Mouse (Mus musculus) hindbrain, embryonic 12.5 days (tissue): ENCODE data around the gene Scube1. TPM values are rescaled to one million over a fixed set of nuclear protein-coding genes. Genes with fewer than 3 reads are reported as not detected.
A peak's percentile ranks its signal among the peaks of the same experiment; 100 is the strongest.

Source experiments
- ATAC-seq: fragments of 200-750 bp; cut with Nextera tagmentation; 2 replicates; pipeline ENCODE4 v1.8.0; 2017; ENCODE audit warnings: moderate TSS enrichment; ENCODE audit not compliant: low FRiP score
- H3K27ac ChIP-seq: fragments of 300-500 bp; sonication (generic); 2 replicates; pipeline ENCODE4 v1.5.1; 2016; ENCODE audit warnings: mild to moderate bottlenecking
- H3K27me3 ChIP-seq: fragments of 300-500 bp; sonication (generic); 2 replicates; pipeline ENCODE4 v1.6.1; 2016; ENCODE audit warnings: mild to moderate bottlenecking
- H3K36me3 ChIP-seq: fragments of 300-500 bp; sonication (generic); 2 replicates; pipeline ENCODE4 v1.6.1; 2016; ENCODE audit warnings: mild to moderate bottlenecking
- H3K4me1 ChIP-seq: fragments of 300-500 bp; sonication (generic); 2 replicates; pipeline ENCODE4 v1.6.1; 2016
- H3K4me2 ChIP-seq: fragments of 300-500 bp; sonication (generic); replicated peaks from 2 replicates; pipeline ENCODE4 v1.6.1; 2016; ENCODE audit warnings: mild to moderate bottlenecking
- H3K4me3 ChIP-seq: fragments of 300-500 bp; sonication (generic); 2 replicates; pipeline ENCODE4 v1.5.1; 2016; ENCODE audit warnings: mild to moderate bottlenecking
- H3K9ac ChIP-seq: fragments of 300-500 bp; sonication (generic); 2 replicates; pipeline ENCODE4 v1.6.1; 2016; ENCODE audit warnings: mild to moderate bottlenecking, moderate library complexity
- H3K9me3 ChIP-seq: fragments of 300-500 bp; sonication (generic); replicated peaks from 2 replicates; pipeline ENCODE4 v1.6.1; 2016; ENCODE audit warnings: mild to moderate bottlenecking
- WGBS: fragments of 180-500 bp; shearing (Covaris S2); methylation state at CpG from one replicate; pipeline ENCODE4 v1.1.7; 2016; 5-methylcytosine and 5-hydroxymethylcytosine counted together
- polyA plus RNA-seq: library from polyadenylated mRNA; unstranded; fragments of >200 nt; fragmentation: Nextera tagmentation; extraction: Ambion mirVana; gene quantifications from 2 replicates; pipeline ENCODE4 v1.2.1, GENCODE M21; 2016

The Scube1 gene
- polyA plus RNA-seq, 1 experiment from 2014 or later = 32.4 TPM

DNA sequence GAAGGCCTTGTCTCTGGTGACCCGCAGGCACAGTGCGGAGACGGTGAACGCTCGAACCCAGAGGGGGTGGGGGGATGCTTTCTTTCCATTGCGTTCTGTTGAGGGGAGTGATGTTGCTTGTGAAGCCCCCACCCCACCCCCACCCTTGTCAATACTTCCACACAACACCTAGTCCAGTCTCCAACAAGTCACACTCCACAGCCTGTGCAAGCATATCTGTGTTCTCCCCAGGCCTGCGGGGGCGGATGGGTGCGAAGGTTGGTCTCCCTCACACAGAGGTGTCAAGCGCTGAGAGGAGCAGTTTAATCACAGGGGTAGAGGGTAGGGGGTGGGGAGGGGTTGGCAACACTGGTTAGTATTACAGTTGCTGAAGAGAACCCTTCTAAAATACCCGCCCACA, 118.6 kb downstream of the Scube1 start:
- no peak overlapping the region for H3K4me2 ChIP-seq
- no peak overlapping the region for H3K27ac ChIP-seq
- no peak overlapping the region for H3K9ac ChIP-seq
- peaks cover 3% of the 10 kb centered on the region; the same call in 1 of the 2 replicates for H3K4me1 ChIP-seq
- no peak overlapping the region for H3K4me3 ChIP-seq
- ATAC-seq = no peak
- no peaks in the 10 kb centered on the region for H3K9me3 ChIP-seq
- H3K36me3 ChIP-seq = peaks cover 10% of the 10 kb centered on the region; the same call in 1 of the 2 replicates
- no peaks in the 10 kb centered on the region for H3K27me3 ChIP-seq
- 91% methylated on average over 11 of the region's 11 CpGs for WGBS

DNA sequence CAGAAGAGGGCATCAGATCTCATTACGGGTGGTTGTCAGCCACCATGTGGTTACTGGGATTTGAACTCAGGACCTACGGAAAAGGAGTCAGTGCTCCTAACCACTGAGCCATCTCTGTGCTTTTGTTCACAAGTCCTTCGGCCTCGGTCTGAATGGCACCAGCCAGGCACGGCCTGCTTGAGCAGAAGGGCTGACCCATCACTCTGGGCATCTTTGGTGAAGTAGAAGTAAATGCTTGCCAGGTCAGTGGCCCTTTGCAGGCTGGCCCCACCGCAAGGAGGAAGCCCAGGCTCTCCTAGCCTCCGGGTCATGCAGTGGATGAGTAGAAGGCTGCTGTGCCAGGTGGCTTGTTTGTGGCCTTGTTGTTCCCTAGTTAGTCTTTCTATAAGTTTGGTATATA, 121.4 kb downstream of the Scube1 start:
- H3K4me2 ChIP-seq = no peak overlapping the region
- no peaks in the 10 kb centered on the region for H3K36me3 ChIP-seq
- H3K27ac ChIP-seq = no peak overlapping the region
- no peaks in the 10 kb centered on the region for H3K9me3 ChIP-seq
- no peak overlapping the region for H3K9ac ChIP-seq
- H3K4me3 ChIP-seq = no peak overlapping the region
- H3K4me1 ChIP-seq = peaks cover 3% of the 10 kb centered on the region; the same call in 1 of the 2 replicates
- 94% methylated on average over 7 of the region's 7 CpGs for WGBS
- ATAC-seq = no peak
- H3K27me3 ChIP-seq = no peaks in the 10 kb centered on the region

- 95% methylated on average over 1 of the region's 1 CpGs for WGBS
- H3K9me3 ChIP-seq = no peaks in the 10 kb centered on the region
- H3K4me2 ChIP-seq = no peak overlapping the region
- no peak overlapping the region for H3K27ac ChIP-seq
- peaks cover 3% of the 10 kb centered on the region; the same call in 1 of the 2 replicates for H3K4me1 ChIP-seq
- no peaks in the 10 kb centered on the region for H3K36me3 ChIP-seq
- no peak overlapping the region for H3K4me3 ChIP-seq
- no peak overlapping the region for H3K9ac ChIP-seq
- no peaks in the 10 kb centered on the region for H3K27me3 ChIP-seq
- no peak for ATAC-seq
Observed at GRCm38 (mm10) chr15:83603046-83603396, 121.8 kb downstream of the Scube1 start.

GRCm38 (mm10) chr15:83602372-83603045, 122.3 kb downstream of the Scube1 start:
- ATAC-seq = no peak
- Histone ChIP-seq H3K4me3 (no peak overlapping the region), H3K4me1 (peaks cover 3% of the 10 kb centered on the region; the same call in 1 of the 2 replicates), H3K4me2 (no peak overlapping the region), H3K36me3 (no peaks in the 10 kb centered on the region), H3K9me3 (no peaks in the 10 kb centered on the region), H3K27ac (no peak overlapping the region), H3K27me3 (no peaks in the 10 kb centered on the region), H3K9ac (no peak overlapping the region)
- WGBS = 87% methylated on average over 13 of the region's 13 CpGs

DNA sequence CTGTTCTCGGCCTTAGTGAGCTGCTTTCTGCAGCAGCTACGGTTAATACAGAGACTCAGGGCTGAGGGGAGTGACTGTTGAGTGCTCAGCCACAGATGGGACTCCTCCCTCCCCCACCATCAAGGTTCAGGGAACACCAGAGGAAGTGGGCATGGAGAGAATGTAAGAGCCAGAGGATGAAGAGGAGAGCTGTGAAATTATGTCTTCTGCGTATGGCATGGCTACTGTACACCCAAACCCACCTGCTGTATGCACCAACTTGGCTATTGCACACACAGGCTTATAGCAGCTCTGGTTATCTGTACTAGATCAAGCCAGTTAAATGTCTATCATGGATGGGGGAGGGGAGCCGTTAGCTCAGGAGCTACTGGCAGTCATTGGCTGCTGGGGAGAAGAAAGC, 123.6 kb downstream of the Scube1 start:
- Histone ChIP-seq H3K9ac (no peak overlapping the region), H3K27me3 (no peaks in the 10 kb centered on the region), H3K36me3 (no peaks in the 10 kb centered on the region), H3K27ac (no peak overlapping the region), H3K9me3 (no peaks in the 10 kb centered on the region), H3K4me3 (no peak overlapping the region), H3K4me2 (no peak overlapping the region), H3K4me1 (peaks cover 3% of the 10 kb centered on the region; the same call in 1 of the 2 replicates)
- ATAC-seq = no peak
- 75% methylated on average over 4 of the region's 4 CpGs for WGBS

DNA sequence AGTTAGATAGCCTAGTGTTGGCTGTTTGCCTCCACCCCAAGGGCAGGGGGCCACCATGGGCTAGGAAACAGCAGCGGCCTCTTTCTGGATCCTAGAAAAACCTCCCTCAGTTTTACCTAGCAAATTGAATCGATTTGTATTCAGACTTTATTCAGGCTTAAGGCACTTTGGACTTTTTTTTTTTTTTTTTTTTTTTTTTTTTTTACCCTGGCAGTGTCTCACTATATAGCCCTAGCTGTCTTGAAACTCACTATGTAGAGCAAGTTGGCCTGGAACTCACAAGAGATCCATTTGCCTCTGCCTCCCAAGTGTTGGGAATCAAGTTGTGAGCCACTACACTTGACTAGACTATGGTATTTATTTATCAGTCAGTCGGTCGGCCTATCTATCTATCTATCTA, 128.0 kb downstream of the Scube1 start:
- Histone ChIP-seq H3K27ac (no peak overlapping the region), H3K27me3 (no peaks in the 10 kb centered on the region), H3K4me1 (peaks cover 17% of the 10 kb centered on the region), H3K36me3 (no peaks in the 10 kb centered on the region), H3K4me3 (no peak overlapping the region), H3K4me2 (no peak overlapping the region), H3K9ac (no peak overlapping the region), H3K9me3 (no peaks in the 10 kb centered on the region)
- 88% methylated on average over 4 of the region's 4 CpGs for WGBS
- ATAC-seq = no peak

GRCm38 (mm10) chr15:83595364-83595711, 129.5 kb downstream of the Scube1 start:
- Histone ChIP-seq H3K4me3 (peak overlapping the region; percentile 89), H3K4me2 (peak overlapping the region; percentile 82), H3K27ac (peak overlapping the region; percentile 81), H3K36me3 (0 out of 2 replicates have a peak, but pooled peaks cover 5% of the 10 kb centered on the region), H3K4me1 (peaks cover 17% of the 10 kb centered on the region), H3K9ac (peak overlapping the region; percentile 87; the same call in 1 of the 2 replicates), H3K27me3 (no peaks in the 10 kb centered on the region), H3K9me3 (no peaks in the 10 kb centered on the region)
- peak; percentile 27; the same call in 1 of the 2 replicates for ATAC-seq
- WGBS = 36% methylated on average over 7 of the region's 7 CpGs

- H3K27ac ChIP-seq = peak within 1 kb of the TSS; percentile 81
Observed at GRCm38 (mm10) chr15:83594513-83595363, 130.1 kb downstream of the Scube1 start, which contains the start of gene Ttll12. Ttll12 (minus strand) TSS chr15:83595157.

DNA sequence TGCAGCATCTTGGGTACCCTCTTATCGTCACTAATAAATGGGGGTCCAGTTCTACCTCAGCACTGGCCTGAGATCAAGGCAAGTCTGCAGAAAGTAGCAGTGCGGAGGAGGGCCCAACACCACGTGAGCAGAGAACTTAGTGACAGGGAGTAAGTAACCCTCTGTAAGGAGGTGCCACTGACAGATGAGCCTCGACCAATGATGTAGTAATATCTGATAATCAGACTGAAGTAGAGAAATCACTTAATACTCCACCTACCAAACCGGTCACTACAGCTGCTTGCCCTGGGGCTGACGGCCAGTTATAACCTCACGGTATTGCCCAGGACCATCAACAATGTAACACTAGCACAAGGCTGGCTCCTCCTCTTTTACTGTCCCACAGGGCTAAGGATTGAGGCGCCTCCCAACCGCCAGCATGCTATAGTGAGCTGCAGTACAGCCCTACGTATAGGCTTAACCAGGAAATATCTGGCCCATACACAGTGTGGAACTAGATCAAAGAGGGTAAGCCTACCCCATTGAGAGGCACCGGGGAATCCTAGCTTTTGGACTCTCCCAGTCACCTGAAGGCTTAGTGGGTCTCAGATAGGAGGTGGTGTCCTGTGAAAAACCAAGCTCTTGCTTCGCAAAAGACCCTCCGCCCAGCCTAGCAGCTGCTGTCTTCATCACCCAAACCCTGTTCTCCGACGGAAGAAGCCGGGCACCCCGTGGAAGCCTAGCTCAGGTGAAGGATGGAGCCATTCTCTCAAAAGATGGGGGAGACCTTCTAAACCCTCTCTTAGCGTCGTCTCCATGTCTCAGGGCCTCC, 130.9 kb downstream of the Scube1 start:
- Histone ChIP-seq H3K4me2 (peak overlapping the region; percentile 82), H3K9me3 (no peaks in the 10 kb centered on the region), H3K4me3 (peak overlapping the region; percentile 89), H3K9ac (peak overlapping the region; percentile 87), H3K27me3 (no peaks in the 10 kb centered on the region), H3K36me3 (peaks cover 10% of the 10 kb centered on the region; the same call in 1 of the 2 replicates), H3K27ac (no peak overlapping the region), H3K4me1 (peaks cover 17% of the 10 kb centered on the region)
- WGBS = 11% methylated on average over 19 of the region's 19 CpGs
- peak; percentile 35 for ATAC-seq

More at GRCm38 (mm10) chr15:83594513-83595363, 130.1 kb downstream of the Scube1 start, which contains the start of gene Ttll12:
- Histone ChIP-seq H3K9me3 (no peaks in the 10 kb centered on the region), H3K9ac (peak within 1 kb of the TSS; percentile 87), H3K27me3 (no peaks in the 10 kb centered on the region), H3K36me3 (0 out of 2 replicates have a peak, but pooled peaks cover 10% of the 10 kb centered on the region), H3K4me1 (peaks cover 17% of the 10 kb centered on the region), H3K4me3 (peak within 1 kb of the TSS; percentile 89), H3K4me2 (peak within 1 kb of the TSS; percentile 82)
- WGBS = under 1% methylated on average over 68 of the region's 68 CpGs
- ATAC-seq = peak; percentile 93

GRCm38 (mm10) chr15:83593189-83593585, 131.6 kb downstream of the Scube1 start:
- no peak overlapping the region for H3K4me3 ChIP-seq
- peak overlapping the region; percentile 87; the same call in 1 of the 2 replicates for H3K9ac ChIP-seq
- no peaks in the 10 kb centered on the region for H3K27me3 ChIP-seq
- peaks cover 17% of the 10 kb centered on the region for H3K36me3 ChIP-seq
- peaks cover 17% of the 10 kb centered on the region for H3K4me1 ChIP-seq
- no peak for ATAC-seq
- no peaks in the 10 kb centered on the region for H3K9me3 ChIP-seq
- H3K4me2 ChIP-seq = peak overlapping the region; percentile 82
- H3K27ac ChIP-seq = no peak overlapping the region

DNA sequence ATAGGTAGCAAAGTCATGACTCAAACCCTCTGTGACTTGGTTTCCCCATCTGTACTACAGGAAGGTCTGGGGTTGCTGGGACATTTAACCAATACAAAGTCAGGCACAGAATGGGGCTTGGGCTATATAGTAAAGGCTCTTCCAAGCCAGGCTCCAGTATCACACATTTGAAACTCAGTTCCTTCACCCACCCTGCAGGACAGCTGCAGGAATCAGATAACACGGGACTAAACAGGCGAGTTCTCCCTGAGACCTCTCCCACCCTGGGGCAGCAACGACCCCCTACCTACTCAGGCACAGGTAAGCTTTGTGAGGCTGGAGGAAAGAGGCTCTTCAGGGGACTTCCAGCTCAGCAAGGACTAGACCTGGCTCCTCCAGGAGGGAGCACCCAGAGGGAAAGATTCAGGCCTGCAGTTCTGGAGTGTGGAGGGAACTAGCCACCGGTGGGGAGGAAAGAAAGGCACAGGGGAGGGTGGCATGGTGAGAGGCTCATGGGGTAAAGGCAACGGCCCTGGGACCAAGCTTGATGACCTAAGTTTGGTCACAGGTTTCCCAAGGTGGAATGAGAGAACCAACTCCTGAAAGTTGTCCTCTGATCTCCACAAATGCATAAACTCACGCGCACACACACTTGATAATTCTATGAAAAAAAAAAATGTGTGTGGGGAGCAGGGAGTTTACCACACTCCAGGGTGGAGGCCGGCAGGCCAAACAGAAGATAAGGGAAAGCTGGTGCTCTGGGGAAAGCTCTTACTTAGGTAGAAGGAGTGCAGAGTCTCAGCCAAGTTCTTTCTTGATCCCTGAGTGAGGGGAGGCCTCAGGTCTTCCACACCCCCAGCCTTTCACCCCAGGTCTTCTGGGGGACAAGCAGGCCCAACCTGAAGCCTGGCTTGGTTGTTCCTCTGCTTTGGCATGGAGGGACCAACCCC, 132.3 kb downstream of the Scube1 start:
- H3K36me3 ChIP-seq = peaks cover 21% of the 10 kb centered on the region
- H3K4me2 ChIP-seq = 0 out of 2 replicates have a peak overlapping the region, but pooled peaks have one; percentile 82
- no peaks in the 10 kb centered on the region for H3K9me3 ChIP-seq
- 0 out of 2 replicates have a peak overlapping the region, but pooled peaks have one; percentile 87 for H3K9ac ChIP-seq
- ATAC-seq = no peak
- 77% methylated on average over 8 of the region's 8 CpGs for WGBS
- peaks cover 17% of the 10 kb centered on the region for H3K4me1 ChIP-seq
- H3K27ac ChIP-seq = no peak overlapping the region
- no peak overlapping the region for H3K4me3 ChIP-seq
- H3K27me3 ChIP-seq = no peaks in the 10 kb centered on the region
